Mouse (Mus musculus): ENCODE results near the gene Chga.

GRCm38 (mm10) chr12:102541168-102541567 lies 13.6 kb upstream of the Chga start:
- no peak for TF ChIP-seq GATA1 (IDR thresholded peaks at IDR 0.05; ENCODE audit: borderline replicate concordance, low read length)
- no peak for TF ChIP-seq FLI1 (IDR thresholded peaks at IDR 0.05; ENCODE audit: low read length)

All from megakaryocyte, embryonic 14.5 days (primary cell).